In the genomic region with DNA sequence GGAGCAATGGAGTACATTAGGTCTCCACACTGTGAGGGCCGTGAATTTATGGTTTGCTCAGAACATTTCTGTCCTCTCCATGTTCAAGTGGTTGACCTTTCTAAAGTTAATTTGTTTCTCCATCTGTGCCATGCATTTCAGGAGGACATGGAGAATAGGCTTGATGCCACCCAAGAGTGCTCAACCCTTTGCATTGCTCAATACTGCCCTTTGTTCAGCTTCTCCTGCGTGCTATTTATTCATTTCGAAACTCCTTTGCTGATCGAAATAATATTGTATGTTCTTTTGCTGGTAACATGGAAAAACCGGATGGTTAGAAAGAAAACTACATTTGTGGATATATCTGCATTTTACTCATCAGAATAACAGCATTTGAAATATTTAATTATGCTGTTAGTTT, we compare ENCODE assay signal across 37 mouse cellular contexts. TPM values are rescaled to one million over a fixed set of nuclear protein-coding genes. Genes with fewer than 3 reads are reported as not detected.
"Had no signal": no experiment of that assay in that cellular context is flagged by ENCODE, and none has a peak within 500 bp of the region (broad histone marks: within the 10 kb centered on the region; RNA-seq: fewer than 3 reads in every experiment).

No protein-coding gene starts in this region.

- H3K36me3 ChIP-seq: heart, embryonic 10.5 days; heart, embryonic 12.5 days; heart, embryonic 13.5 days; heart, embryonic 15.5 days; hindbrain, embryonic 10.5 days; hindbrain, embryonic 12.5 days; hindbrain, embryonic 13.5 days; hindbrain, embryonic 15.5 days; intestine, embryonic 15.5 days; kidney, embryonic 15.5 days had no signal

- ATAC-seq: hindbrain, embryonic 16.5 days; hindbrain, postnatal 0 days; inflammation-experienced regulatory T-cells, adult 6 months; intestine, embryonic 15.5 days; intestine, embryonic 16.5 days; intestine, postnatal 0 days had no signal

- H3K9ac ChIP-seq: heart, embryonic 12.5 days; heart, embryonic 13.5 days; heart, embryonic 15.5 days; hindbrain, embryonic 12.5 days; hindbrain, embryonic 13.5 days; hindbrain, embryonic 14.5 days; hindbrain, embryonic 15.5 days; intestine, embryonic 15.5 days; kidney, embryonic 15.5 days had no signal

- H3K27ac ChIP-seq: heart, embryonic 10.5 days; heart, embryonic 13.5 days; heart, embryonic 15.5 days; hindbrain, embryonic 10.5 days; hindbrain, embryonic 12.5 days; hindbrain, embryonic 13.5 days; hindbrain, embryonic 14.5 days; hindbrain, embryonic 15.5 days; hindbrain, postnatal 0 days; intestine, embryonic 15.5 days; kidney, embryonic 15.5 days; kidney, postnatal 0 days; layer of hippocampus, adult 2 months had no signal

- DNase-seq: heart, postnatal 10 days; heart, postnatal 14 days; heart, postnatal 36 days; heart, postnatal 4 days; kidney, adult 11 months; kidney, adult 18-20 months; kidney, adult 2 months; kidney, adult 8-10 months; kidney, adult 9 months; kidney, postnatal 10 days; kidney, postnatal 14 days; kidney, postnatal 25 days; kidney, postnatal 36 days; kidney, postnatal 4 days; layer of hippocampus, adult 9-11 months; layer of hippocampus, postnatal 36 days had no signal

- H3K4me3 ChIP-seq: heart, embryonic 10.5 days; heart, embryonic 12.5 days; heart, embryonic 13.5 days; heart, embryonic 15.5 days; hindbrain, embryonic 10.5 days; hindbrain, embryonic 12.5 days; hindbrain, embryonic 13.5 days; hindbrain, embryonic 15.5 days; intestine, embryonic 15.5 days; kidney, embryonic 15.5 days; layer of hippocampus, adult 2 months had no signal

- H3K4me2 ChIP-seq: heart, embryonic 11.5 days; heart, embryonic 12.5 days; heart, embryonic 13.5 days; heart, embryonic 15.5 days; hindbrain, embryonic 12.5 days; hindbrain, embryonic 13.5 days; hindbrain, embryonic 14.5 days; hindbrain, embryonic 15.5 days; intestine, embryonic 15.5 days; kidney, embryonic 15.5 days had no signal

- H3K4me1 ChIP-seq: heart, embryonic 10.5 days; heart, embryonic 12.5 days; heart, embryonic 13.5 days; heart, embryonic 15.5 days; intestine, embryonic 15.5 days had no signal

- H3K9me3 ChIP-seq: heart, embryonic 10.5 days; heart, embryonic 12.5 days; heart, embryonic 13.5 days; heart, embryonic 15.5 days; hindbrain, embryonic 10.5 days; hindbrain, embryonic 12.5 days; hindbrain, embryonic 13.5 days; hindbrain, embryonic 15.5 days; intestine, embryonic 15.5 days; kidney, embryonic 15.5 days had no signal

RNA-seq across cellular contexts. Expression of gene Arhgap36, which starts 25.4 kb away (rescaled TPM):
- total RNA-seq: hematopoietic stem cell, adult 5-6 weeks had no signal
- polyA plus RNA-seq: inflammation-experienced regulatory T-cells, adult 6 months; large intestine, adult 2 months had no signal
